Mouse (Mus musculus) spleen, postnatal 4 days (tissue): ENCODE results near the gene Rrm1.
"Not testable (repeated sequence)": the region's sequence is repeated elsewhere in the genome, so short reads cannot be mapped to it uniquely, and the experiment has no call there.

Source experiments
- DNase-seq, 2 experiments: peaks; one replicate each; pipeline ENCODE4 v3.0.0; 2022; ENCODE audit warnings: low spot score in 2 of 2

The Rrm1 gene

DNA sequence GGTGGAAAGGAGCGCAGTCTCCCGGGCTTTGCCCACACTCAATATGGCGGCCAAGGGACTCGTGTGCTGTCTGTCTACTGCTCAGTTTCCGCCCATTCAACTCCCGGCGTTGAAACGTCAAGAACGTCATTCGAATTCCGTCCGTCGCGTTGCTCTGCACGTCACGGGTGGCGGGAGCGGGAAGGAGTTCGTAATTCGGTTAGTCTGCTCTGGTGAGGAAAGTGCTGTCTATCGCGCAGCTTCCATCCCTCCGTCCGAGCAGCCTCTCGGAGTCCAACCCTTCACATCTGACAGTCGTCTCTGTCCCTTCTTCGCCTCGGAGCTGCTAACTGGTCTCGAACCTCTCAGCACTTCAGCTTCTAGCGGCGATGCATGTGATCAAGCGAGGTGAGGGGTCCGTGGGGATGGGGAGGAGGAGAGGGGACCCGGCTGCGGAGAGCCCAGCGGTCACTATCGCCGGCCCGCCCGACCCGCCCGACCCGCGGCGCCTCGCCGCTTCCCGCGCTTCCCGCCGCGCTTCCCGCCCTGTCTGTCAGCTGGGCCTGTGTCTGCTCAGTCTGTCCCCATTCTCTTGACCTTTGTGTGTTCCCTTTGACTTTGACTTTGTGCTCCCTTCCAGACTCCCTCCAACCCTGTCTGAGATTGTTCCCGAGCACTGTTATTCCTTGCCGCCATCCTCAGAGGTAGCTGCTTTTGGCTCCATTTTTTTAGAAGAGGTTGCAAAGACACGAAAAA is at the start of gene Rrm1:
TSS of gene Rrm1 (plus strand) at position 39 of the 735 bp plus-strand sequence.
- DNase-seq: peak; percentile 92 to 94

DNA sequence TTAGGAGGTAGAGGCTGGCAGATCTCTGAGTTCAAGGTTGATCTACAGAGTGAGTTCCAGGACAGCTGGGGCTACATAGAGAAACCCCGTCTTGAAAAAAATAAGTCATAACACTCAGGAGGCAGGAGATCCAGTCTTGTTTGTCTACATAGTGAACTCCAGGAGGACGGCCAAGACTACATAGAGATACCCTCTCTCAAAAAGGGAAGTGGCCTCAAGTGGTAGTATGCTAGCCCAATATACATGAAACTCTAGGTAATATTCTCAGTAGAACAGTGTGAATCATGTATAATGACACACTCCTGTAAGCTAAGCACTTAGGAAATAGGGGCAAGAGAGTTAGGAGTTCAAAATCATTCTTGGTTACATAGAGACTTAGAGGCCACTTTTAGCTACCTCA is 47.6 kb upstream of the Rrm1 start:
- no peak for DNase-seq

DNA sequence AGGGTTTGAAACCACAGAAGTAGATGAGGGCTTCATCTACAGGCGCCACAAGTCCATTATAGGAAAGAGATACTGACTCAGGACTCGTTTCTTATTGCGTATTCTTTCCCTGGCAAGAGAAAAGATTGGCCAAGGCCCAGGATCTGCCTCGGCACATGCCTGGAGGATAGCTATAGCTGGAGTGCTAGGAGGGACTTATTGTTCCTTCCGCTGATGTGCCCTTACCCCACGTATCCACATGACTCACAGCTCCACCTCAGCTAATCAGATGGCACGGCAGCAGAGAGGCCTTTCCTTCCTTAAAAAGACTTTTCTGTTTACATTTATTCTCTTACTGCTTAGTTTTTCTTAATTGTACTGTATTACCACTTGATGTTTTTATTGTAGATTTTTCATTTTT is 45.6 kb upstream of the Rrm1 start:
- DNase-seq: no peak

GRCm38 (mm10) chr7:102396331-102396730 is 45.2 kb upstream of the Rrm1 start:
- no peak for DNase-seq

DNA sequence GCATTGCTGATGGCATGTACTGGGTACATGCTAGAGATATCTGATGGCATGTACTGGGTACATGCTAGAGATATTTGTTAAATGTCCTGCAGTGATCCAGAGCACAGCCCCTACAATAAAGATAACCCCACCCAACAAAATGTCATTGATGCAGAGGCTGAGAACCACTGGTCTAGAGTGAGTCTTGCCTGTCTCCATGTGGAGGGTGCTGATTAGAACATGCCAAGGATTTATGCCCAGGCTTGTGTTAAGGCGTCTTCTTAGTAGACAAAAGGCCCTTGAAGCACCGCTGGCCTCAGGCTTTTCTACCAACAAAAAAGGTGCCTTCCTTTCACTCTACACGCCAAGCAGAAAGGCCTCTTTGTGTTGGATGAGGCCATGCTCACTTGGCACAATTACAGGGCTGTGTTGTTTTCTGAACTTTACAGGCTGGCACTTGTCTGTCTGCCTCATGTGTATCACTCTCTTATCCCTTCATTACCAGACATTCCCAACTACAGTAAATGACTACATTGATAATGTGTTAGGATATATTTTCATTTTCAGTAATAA is 42.2 kb upstream of the Rrm1 start:
- no peak for DNase-seq

DNA sequence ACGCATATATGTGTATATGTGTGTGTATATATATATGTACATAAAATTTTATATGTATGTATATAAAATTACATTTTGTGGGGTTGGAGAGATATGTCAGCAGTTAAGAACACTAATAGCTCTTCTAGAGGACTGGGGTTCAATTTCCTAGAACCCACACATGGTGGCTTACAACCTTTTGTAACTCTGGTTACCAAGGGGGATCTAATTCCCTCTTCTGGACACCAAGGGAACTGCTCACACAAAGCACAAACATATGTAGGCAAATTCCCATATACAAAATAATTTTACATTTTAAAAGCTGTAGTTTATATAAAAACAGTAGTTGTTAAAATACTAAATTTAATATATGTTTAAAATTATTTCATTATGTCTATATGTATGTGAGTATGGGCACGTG is 37.4 kb upstream of the Rrm1 start:
- DNase-seq: no peak

GRCm38 (mm10) chr7:102407440-102407839 is 34.1 kb upstream of the Rrm1 start:
- DNase-seq: no peak

- not testable (repeated sequence) for DNase-seq
These were observed 26.2 kb upstream of the Rrm1 start for GRCm38 (mm10) chr7:102415272-102415671.

DNA sequence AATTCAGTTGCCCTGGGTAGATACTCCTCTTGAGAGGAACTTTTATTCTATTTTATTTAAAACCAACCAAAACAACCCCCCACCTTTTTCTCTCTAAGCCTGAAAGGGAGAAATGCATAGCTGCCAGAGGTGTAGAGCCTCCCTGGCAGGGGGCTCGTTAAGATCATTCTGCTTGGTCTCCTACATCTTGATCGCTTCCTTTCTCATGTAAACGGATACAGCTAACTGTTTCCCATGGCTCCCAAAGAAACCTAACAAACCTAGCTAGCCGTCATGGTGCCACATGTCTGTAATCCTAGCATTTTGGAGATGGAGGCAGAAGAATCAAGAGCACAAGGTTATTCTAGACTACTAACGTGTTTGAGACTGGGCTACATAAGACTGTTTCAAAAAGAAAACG is 25.7 kb upstream of the Rrm1 start:
- DNase-seq: no peak

DNA sequence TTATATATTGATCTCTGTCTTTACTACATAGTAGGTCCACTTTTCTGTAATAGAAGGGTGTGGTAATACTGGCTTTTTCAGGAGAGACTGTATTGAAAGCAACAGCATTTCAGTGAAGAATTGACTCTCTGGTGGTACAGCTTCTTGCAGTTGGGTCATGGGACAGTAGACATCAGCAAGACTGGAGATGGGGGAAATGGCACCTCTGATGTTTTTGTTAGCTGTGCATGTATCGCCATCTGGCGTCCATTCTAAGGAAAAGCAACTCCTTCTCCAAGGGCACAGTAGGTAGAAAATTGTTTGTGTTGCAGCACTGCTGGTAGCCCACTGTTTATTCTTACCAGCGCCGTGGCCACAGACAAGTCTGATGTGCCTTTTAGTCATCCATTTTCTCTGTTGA is 24.1 kb upstream of the Rrm1 start:
- DNase-seq: no peak

DNA sequence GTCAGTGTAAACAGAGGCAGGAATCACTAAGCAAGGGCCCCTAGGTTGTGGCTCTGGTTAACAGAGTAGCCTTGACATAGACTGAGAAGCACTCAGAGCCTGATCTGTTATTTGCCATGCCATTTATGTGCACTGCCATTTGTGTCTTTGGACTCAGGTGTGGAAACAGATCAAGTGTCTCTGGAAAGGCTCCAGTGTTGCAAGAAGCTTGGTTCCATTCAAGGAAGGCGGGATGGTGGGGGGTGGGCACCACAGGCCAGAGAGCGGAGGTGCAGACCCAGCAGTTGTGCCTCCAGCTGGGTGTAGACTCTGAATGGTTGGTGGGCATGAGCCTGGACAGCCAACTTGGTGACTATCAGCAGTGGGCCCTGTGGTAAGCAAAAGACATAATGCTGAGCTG is 19.5 kb upstream of the Rrm1 start:
- no peak for DNase-seq

DNA sequence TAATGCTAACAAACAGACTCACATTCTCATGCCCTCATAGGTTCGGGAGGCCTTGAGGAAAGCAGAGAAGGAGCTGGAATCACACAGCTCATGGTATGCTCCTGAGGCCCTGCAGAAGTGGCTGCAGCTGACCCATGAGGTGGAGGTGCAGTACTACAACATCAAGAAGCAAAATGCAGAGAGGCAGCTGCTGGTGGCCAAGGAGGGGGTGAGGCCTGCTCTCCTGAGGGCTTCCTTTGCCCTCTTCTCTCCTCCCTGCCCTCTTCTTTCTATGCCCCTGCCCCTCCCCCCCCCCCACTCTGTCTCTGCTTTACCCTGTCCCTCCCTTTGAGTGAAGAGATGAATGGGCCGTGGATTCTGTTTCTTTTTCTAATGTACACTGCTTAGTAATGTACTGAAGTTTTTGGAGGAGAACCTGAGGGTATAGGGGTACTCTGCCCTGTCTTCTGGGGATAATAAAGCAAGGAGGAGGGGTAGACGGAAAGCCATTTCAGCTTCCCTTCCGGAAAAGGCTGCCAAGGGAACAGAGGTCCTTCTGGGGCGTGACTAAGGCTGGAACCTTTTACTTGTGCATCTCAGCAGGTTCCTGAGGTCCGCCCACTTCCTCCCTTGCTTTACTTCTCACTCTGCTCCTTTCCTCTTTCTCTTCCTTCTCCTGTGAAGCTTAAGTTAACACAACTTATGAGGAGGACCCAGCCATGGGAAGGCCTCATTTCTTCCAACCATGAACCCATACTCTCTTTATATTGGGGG is 15.4 kb upstream of the Rrm1 start:
- no peak for DNase-seq

- no peak for DNase-seq
These were observed 7.2 kb upstream of the Rrm1 start for GRCm38 (mm10) chr7:102434344-102434743.

- no peak for DNase-seq
These were observed 456 bp upstream of the Rrm1 start for GRCm38 (mm10) chr7:102440822-102441656.

GRCm38 (mm10) chr7:102442432-102442831 is 937 bp downstream of the Rrm1 start:
- no peak for DNase-seq

DNA sequence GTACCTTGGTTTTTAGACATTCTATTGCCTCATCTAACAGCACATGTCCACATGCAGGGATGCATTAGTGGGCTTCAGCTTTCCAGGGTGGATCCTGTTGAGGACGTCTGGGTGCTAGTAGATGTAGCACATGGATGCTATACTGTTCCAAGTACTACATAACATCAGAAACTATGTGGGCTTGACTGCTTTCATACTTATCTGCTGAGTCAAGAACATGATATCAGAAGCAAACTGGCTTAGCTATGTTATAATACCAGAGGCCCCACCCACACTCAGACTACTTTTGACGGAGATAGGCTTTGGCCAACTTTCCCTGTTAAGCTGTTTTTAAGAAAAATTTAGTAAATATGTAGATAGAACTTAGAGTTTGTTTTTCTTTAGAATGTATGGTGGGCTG is 2.8 kb downstream of the Rrm1 start:
- DNase-seq: no peak

GRCm38 (mm10) chr7:102446438-102446837 is 4.9 kb downstream of the Rrm1 start:
- DNase-seq: no peak

DNA sequence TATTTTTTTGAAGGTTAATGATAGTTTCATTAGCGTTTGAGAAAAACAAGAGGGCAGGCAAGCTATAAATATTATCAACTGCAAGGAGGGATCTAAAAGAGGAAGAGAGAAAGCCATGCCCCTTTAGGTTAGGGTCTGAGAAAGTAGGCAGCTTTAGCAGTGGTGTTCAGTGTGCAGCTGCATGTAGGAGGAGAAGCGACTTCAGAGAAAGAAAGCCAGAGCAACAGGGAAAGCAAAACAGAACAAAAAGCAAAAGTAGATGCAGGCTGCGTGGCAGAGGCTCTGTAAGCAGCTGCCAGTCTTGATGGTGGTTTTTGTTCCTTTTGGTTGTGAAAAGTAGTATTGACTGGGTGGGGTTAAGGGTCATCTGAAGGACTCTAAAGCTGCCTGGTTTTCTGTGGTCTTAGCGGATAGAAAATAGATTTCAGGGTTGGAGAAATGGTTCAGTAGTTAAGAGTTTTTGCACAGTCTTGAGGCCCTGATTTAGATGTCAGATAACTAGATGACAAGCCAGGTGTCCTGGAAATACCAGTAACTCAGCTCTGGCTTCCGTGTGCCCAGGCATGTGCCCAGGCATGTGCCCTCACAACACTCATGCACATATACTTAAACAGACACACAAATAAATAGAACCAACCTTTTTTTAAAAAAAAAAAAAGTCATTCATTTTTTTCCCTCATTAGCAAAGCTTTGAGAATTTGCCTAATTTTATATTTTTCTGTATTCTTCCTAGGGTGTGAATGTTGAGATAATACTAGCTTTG is 17.3 kb downstream of the Rrm1 start:
- DNase-seq: peak in 1 of 2 experiments; percentile 55

GRCm38 (mm10) chr7:102467566-102467965 is 26.1 kb downstream of the Rrm1 start:
- no peak for DNase-seq

GRCm38 (mm10) chr7:102472675-102473074 is 31.2 kb downstream of the Rrm1 start:
- DNase-seq: no peak

DNA sequence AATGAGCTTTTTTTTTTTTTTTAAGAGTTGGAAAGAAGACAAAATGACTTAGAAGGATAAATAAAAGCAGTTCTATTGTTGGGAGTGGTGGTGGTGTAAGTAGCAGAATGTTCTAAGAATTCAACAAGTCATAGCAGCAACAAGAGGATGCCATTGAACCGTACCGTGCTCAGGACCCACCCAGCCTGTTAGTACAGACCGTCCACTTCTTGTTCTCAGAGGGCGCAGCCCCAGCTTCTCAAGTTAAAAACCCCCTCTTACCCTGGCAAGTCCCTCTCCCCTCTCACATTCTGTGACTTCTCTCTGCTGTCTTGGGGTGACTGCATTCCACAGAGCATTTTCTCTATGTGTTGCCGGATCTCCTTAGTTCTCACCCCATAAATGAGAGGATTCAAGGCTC is 35.1 kb downstream of the Rrm1 start:
- no peak for DNase-seq
